Mouse (Mus musculus): Measurements from ENCODE around the gene Tmem161b.

DNA sequence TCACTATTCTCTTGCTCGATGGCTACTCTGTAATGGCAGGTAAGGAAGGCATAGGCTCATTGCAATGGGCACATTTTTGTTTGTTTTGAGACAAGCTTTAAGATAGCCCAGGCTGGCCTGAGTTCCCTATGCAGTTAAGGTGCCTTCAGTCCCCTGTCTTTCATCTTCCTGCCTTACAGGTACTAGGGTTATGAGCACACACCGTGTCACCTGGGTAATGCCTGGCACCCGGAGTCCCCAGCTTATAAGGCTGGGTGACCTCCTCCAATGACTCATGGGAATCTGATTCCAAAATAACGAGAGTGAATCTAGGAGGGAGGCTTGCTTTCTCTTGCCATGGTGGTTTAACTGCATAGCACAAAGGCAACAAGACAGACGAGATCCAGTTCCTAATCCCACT is 29.2 kb downstream of the Tmem161b start:
- TF ChIP-seq USF1 (IDR thresholded peaks at IDR 0.05; ENCODE audit: low read depth): no peak
- no peak for TF ChIP-seq POLR2AphosphoS2 (IDR thresholded peaks at IDR 0.05; ENCODE audit: insufficient read length, low read depth)
- TF ChIP-seq POLR2A (IDR thresholded peaks at IDR 0.05; ENCODE audit: insufficient read length, low read depth): no peak
- no peak for TF ChIP-seq SRF (IDR thresholded peaks at IDR 0.05; ENCODE audit: control insufficient read depth, insufficient read length, low read depth)
- TF ChIP-seq E2F4 (IDR thresholded peaks at IDR 0.05; ENCODE audit: insufficient read depth): no peak

Data from myocyte (in vitro differentiated cells).